Mouse (Mus musculus) cerebellum, postnatal 25 days (tissue): ENCODE measurements around the gene A730015C16Rik.

Experiments
- DNase-seq, 2 experiments: peaks; one replicate each; pipeline ENCODE4 v3.0.0; 2021; ENCODE audit warnings: mixed read lengths in 2 of 2

The A730015C16Rik gene

DNA sequence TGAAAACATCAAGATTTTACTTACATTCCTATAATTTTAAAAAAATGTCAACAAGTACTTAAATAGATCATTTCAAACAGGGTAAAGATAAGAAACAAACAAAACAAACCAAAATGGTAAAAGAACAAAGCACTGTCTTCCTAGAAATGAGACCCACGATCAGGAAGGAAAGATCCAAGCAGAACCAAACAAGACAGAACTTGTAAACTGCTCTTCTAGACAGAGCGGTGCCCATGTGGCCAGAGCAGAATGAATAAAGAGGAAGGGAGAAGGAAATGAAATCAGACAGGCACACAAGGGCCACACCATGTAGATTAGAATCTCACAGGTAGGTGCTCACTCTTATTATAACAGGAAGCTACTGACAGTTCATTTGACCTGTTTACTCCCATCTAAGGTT lies 21.8 kb downstream of the A730015C16Rik start:
- no peak for DNase-seq

DNA sequence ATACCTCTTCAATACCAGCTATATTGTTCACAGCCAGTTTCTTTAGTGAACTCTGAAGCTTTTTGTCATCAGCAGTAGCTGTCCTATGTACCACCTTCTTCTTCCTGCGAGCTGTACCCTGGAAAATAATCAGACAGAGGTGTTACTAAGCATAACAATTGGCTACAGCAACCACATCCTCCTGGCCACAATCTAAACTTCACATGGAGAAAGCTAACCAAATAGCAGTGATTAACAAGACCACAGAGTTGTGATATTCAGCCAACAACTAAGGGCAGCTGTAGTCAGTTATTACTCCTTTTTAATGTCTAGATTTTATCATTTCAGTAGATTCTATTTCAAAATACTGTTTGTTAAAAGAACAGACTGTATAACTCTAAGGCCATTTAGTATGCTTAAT lies 22.3 kb downstream of the A730015C16Rik start:
- DNase-seq = no peak

DNA sequence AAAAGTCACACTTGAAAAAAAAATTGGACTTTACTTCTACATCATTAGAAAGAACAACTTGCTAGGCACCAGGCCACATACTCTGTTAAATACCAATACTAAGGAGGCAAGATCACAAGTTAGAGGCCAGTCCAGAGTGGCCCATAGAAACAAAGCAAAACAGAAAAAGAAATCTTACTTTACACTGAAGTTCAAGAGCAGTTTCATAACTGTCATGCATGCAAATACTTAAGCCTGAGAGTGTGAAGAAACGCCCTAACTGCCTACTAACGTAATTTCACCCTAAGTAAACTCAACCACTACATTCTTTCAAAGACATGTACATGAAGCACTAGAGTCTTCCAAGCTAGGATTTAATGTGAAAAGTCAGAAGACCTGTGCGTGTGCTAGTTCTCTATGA lies 22.7 kb downstream of the A730015C16Rik start:
- no peak for DNase-seq

DNA sequence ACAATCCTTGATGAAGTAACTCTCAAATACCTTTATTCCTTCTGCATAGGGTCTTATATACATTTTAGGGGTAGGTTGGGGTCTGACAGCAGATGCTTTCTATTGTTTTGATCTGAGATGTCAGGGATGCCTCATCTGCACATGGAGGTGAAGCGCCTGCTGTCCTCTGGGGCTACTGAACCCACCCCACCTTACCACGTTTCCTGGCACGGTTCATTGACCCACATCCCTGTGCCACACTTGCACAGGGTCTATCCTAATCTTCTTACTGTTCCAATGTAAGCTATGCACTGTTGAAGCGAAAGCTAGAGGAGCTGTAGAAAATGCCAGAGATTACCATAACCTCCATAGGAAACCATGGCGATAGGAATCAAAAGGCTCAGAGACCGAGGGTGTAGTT lies 36.9 kb downstream of the A730015C16Rik start:
- DNase-seq = no peak

DNA sequence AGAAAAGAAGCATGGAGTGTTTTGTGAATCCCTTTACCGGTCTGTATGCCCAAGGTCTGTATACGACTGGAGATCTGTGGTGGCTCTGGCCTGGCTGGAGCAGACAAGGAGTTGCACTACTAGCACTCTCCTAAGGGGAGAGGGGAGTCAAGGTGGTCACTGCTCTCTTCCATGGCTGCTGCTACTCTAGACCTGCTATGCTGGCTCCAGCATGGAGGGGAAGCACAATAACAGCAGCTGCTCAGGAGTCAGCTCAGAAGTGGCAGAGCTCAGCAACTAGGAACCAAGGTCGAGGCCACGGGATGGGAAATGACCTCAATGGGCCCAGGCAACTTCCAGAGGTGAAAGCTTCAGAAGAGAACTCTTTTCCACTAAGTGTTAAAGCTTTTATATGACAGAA lies 37.3 kb downstream of the A730015C16Rik start:
- DNase-seq = no peak

- no peak for DNase-seq
These were observed 44.9 kb downstream of the A730015C16Rik start for GRCm38 (mm10) chr4:108803535-108803934.

GRCm38 (mm10) chr4:108798083-108798830 lies 50.2 kb downstream of the A730015C16Rik start:
- DNase-seq = peak; percentile 70 to 87
